Mouse (Mus musculus) left cerebral cortex, adult 2 months (tissue): ENCODE measurements around the gene Elmo1. TPM values are rescaled to one million over a fixed set of nuclear protein-coding genes. Genes with fewer than 3 reads are reported as not detected.

ENCODE experiments used
- DNase-seq, 2 experiments: peaks; one replicate each; pipeline ENCODE4 v3.0.0; 2021 to 2022; ENCODE audit warnings: low spot score in 2 of 2, mixed read lengths in 1 of 2; ENCODE audit errors: extremely low spot score in 1 of 2
- H3K27ac ChIP-seq: fragments of 200-600 bp; 2 replicates; pipeline ENCODE4 v1.8.1; 2022
- H3K4me3 ChIP-seq: fragments of 200-600 bp; 2 replicates; pipeline ENCODE4 v1.8.1; 2022
- CTCF ChIP-seq: fragments of 200-600 bp; IDR thresholded peaks from 2 replicates; pipeline ENCODE4 v1.8.1; 2022; ENCODE audit warnings: antibody characterized with exemption, mild to moderate bottlenecking, moderate library complexity
- intact Hi-C: fragments of 180-260 bp; cut with DNase I; formaldehyde crosslinking; loops from one replicate; pipeline ENCODE4 v1.15.1; 2025
- total RNA-seq, 2 experiments: library from RNA; stranded (reverse); gene quantifications; 2 replicates each; pipeline ENCODE4 v1.2.3; 2021

The Elmo1 gene
- total RNA-seq, 2 experiments from 2014 or later, result 62.8 to 79.1 TPM

- Histone ChIP-seq H3K4me3 (no peak overlapping the region), H3K27ac (no peak overlapping the region)
- intact Hi-C loops, result no loop called here
- TF ChIP-seq CTCF, result no peak
- DNase-seq, result no peak
These were observed 37.7 kb downstream of the Elmo1 start for GRCm38 (mm10) chr13:20128097-20128496.

DNA sequence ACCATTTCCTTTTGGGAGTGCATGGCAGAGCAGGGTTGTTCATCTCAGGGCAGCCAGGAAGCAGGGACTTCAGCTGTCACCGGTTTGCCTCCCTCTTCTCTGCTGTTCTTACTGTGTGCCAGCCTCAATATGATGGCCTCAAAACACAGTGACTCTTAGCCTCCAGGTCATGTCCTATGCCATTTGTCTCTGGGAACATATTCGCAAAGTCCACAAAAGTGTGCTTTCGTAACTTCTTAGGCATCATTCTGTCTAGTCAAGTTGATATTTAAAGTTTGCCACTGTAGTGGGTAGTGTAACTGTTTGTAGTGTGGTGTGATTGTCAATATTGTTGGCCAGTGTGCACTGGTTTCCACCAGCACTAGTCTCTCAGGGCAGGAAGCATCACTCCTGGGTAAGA lies 40.3 kb downstream of the Elmo1 start:
- Histone ChIP-seq H3K4me3 (no peak overlapping the region), H3K27ac (no peak overlapping the region)
- intact Hi-C loops, result no loop called here
- no peak for TF ChIP-seq CTCF
- DNase-seq, result no peak

DNA sequence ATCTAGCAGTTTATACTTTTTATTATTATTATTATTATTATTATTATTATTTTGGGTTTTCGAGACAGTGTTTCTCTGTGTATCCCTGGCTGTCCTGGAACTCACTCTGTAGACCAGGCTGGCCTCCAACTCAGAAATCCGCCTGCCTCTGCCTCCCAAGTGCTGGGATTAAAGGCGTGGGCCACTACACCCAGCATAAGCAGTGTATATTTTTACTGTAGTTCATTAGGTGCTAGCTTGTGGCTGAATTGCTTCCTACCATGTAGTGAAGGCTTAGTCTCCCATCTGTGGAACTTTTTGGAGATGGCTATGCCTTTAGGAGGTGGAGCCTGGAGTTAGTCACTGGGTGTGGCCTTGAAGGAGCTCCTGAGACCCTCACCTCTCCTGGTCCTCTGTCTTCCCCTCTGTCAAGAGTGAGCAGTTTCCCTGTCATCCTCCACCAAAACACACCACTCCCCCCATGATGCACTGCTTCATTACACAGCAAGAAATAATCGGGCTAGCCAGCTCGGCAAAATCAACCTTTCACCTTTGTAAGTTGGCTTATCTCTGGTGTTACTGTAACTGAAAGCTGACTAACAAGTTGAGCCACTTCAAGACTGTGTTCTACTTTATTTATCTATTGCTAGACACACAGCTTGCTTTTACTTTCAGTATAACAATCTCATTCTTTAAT lies 41.1 kb downstream of the Elmo1 start:
- intact Hi-C loops, result no loop called here
- H3K4me3 ChIP-seq, result no peak overlapping the region
- no peak overlapping the region for H3K27ac ChIP-seq
- TF ChIP-seq CTCF, result no peak
- no peak for DNase-seq

GRCm38 (mm10) chr13:20131998-20132371 lies 41.6 kb downstream of the Elmo1 start:
- DNase-seq, result no peak
- intact Hi-C loops, result no loop called here
- Histone ChIP-seq H3K4me3 (no peak overlapping the region), H3K27ac (no peak overlapping the region)
- TF ChIP-seq CTCF, result no peak

GRCm38 (mm10) chr13:20133602-20134394 lies 43.4 kb downstream of the Elmo1 start:
- Histone ChIP-seq H3K27ac (no peak overlapping the region), H3K4me3 (no peak overlapping the region)
- no peak for TF ChIP-seq CTCF
- DNase-seq, result no peak
- intact Hi-C loops, result no loop called here

GRCm38 (mm10) chr13:20134395-20135225 lies 44.2 kb downstream of the Elmo1 start:
- Histone ChIP-seq H3K27ac (no peak overlapping the region), H3K4me3 (no peak overlapping the region)
- intact Hi-C loops, result no loop called here
- DNase-seq, result no peak
- no peak for TF ChIP-seq CTCF

- Histone ChIP-seq H3K4me3 (no peak overlapping the region), H3K27ac (no peak overlapping the region)
- TF ChIP-seq CTCF, result no peak
- DNase-seq, result no peak
- intact Hi-C loops, result no loop called here
These were observed 46.4 kb downstream of the Elmo1 start for GRCm38 (mm10) chr13:20136753-20137152.

GRCm38 (mm10) chr13:20138466-20138865 lies 48.1 kb downstream of the Elmo1 start:
- DNase-seq, result no peak
- Histone ChIP-seq H3K4me3 (no peak overlapping the region), H3K27ac (no peak overlapping the region)
- TF ChIP-seq CTCF, result no peak
- intact Hi-C loops, result no loop called here

GRCm38 (mm10) chr13:20139060-20139459 lies 48.7 kb downstream of the Elmo1 start:
- no peak overlapping the region for H3K27ac ChIP-seq
- H3K4me3 ChIP-seq, result no peak overlapping the region
- DNase-seq, result no peak
- no peak for TF ChIP-seq CTCF
- intact Hi-C loops, result no loop called here

- no peak overlapping the region for H3K4me3 ChIP-seq
- no peak for TF ChIP-seq CTCF
- no peak overlapping the region for H3K27ac ChIP-seq
- no peak for DNase-seq
- intact Hi-C loops, result no loop called here
These were observed 49.6 kb downstream of the Elmo1 start for GRCm38 (mm10) chr13:20139825-20140665.

DNA sequence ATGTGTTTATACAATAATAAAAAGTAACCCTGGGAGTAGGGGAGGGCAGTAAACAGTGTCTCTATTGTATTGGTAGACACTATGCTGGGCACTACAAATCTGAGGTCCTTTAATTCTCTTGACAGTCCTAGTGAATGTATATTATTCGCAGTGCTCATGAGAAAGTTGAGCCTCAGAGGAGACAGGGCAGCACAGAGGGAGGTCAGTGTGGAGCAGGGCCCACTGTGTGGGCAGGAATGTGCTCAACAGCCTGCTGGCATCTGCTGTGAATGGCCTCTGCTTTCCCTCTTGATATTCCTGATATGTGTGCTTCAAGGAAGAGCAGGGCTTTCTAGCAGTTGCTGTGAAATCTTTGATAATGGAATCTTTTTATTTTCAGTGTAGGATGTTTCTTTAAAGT lies 52.2 kb downstream of the Elmo1 start:
- no peak for DNase-seq
- no peak overlapping the region for H3K4me3 ChIP-seq
- H3K27ac ChIP-seq, result no peak overlapping the region
- TF ChIP-seq CTCF, result no peak
- intact Hi-C loops, result no loop called here
